Mouse (Mus musculus) heart, postnatal 0 days (tissue): ENCODE measurements around the gene Timm23.

Experiments
- CTCF ChIP-seq: IDR thresholded peaks from 2 replicates; pipeline ENCODE4 v1.5.1; 2016; ENCODE audit warnings: antibody characterized with exemption, control low read depth, low read depth
- EP300 ChIP-seq: IDR thresholded peaks from 2 replicates; pipeline ENCODE4 v1.6.1; 2016; ENCODE audit warnings: antibody characterized with exemption, low read depth

DNA sequence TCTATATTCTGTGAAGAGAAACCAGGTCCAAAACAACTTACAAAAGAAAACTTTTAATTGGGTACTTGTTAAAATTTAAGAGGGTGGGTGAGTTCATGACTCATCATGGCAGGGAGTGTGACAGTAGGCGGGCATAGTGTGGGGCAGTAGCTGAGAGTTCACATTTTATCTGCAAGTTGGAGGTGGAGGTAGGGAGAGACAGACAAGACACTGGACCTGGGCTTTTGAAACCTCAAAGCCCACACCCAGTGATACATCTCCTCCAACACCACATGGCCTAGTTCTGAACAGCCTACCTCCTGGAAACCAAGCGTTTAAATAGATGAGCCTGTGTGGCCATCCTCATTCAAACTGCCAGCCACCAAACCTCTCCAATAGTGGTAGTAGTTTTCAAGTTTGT, 26.4 kb downstream of the Timm23 start:
- no peak for TF ChIP-seq CTCF
- no peak for TF ChIP-seq EP300
